11 mouse cellular contexts compared by ENCODE assay signal in the genomic region with DNA sequence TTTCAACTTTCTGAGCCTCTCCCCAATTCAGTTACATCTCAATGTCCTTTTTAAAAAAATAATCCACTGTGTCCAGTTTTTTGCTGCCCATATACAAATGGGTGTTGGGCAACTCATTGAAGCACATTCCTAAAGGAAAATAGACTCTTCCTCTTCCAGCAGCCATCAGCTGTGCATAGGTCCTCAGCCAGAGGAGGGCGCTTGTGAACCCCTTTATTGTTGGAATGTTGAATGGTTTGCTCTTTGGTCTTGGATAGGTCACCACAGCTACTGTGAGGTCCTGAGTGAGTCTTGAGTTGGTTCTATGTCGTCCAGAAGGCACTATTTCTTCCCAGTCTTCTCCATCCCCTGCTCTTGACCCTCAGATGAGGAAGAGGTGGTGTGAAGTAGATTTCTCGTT. TPM values are rescaled to one million over a fixed set of nuclear protein-coding genes. Genes with fewer than 3 reads are reported as not detected.
DNase-seq lines count a peak whose midpoint lies in the region; ATAC-seq and TF ChIP-seq lines count a peak whose summit lies in the region.
"Had no signal": no experiment of that assay in that cellular context is flagged by ENCODE, and none has a peak within 500 bp of the region (broad histone marks: within the 10 kb centered on the region; RNA-seq: fewer than 3 reads in every experiment).

No protein-coding gene starts in this region.

- H3K4me3 ChIP-seq in kidney, embryonic 15.5 days (replicated peaks) = no peak overlapping the region
- H3K4me3 ChIP-seq: embryonic facial prominence, embryonic 13.5 days; hindbrain, embryonic 12.5 days had no signal

- peak; percentile 29 for DNase-seq in adrenal gland, postnatal 14 days
- no peak for DNase-seq in adrenal gland, adult 8-10 months
- DNase-seq in kidney, adult 8-10 months = peak; percentile 24 to 58
- DNase-seq in Patski (ENCODE audit: low read depth, low spot score) = no peak
- DNase-seq in kidney, postnatal 4 days = peak; percentile 44 to 57
- DNase-seq in frontal cortex, postnatal 25 days (ENCODE audit: low spot score in 2 of 2) = no peak
- no peak for DNase-seq in urinary bladder, postnatal 4 days (ENCODE audit: low spot score in 2 of 2)

- no peaks in the 10 kb centered on the region for H3K4me1 ChIP-seq in kidney, embryonic 15.5 days
- H3K4me1 ChIP-seq: embryonic facial prominence, embryonic 13.5 days; hindbrain, embryonic 12.5 days had no signal

- ATAC-seq in kidney, embryonic 15.5 days (replicated peaks; ENCODE audit: low FRiP score) = no peak
- ATAC-seq in Patski = peak; percentile 51

- peaks cover 7% of the 10 kb centered on the region for H3K36me3 ChIP-seq in kidney, embryonic 15.5 days
- H3K36me3 ChIP-seq: embryonic facial prominence, embryonic 13.5 days; hindbrain, embryonic 12.5 days had no signal

- no peaks in the 10 kb centered on the region for H3K9me3 ChIP-seq in kidney, embryonic 15.5 days (replicated peaks)
- H3K9me3 ChIP-seq: embryonic facial prominence, embryonic 13.5 days; hindbrain, embryonic 12.5 days had no signal

- in situ Hi-C loops in Patski (cut with MboI; ENCODE audit: low pct_unique_long_range_greater_than_20kb) = no loop called here

- H3K4me2 ChIP-seq in kidney, embryonic 15.5 days = no peak overlapping the region
- H3K4me2 ChIP-seq: embryonic facial prominence, embryonic 13.5 days; hindbrain, embryonic 12.5 days; midbrain, embryonic 11.5 days had no signal

- no peak overlapping the region for H3K9ac ChIP-seq in kidney, embryonic 15.5 days
- H3K9ac ChIP-seq: embryonic facial prominence, embryonic 13.5 days; hindbrain, embryonic 12.5 days had no signal

- TF ChIP-seq CTCF in Patski (IDR thresholded peaks at IDR 0.05) = peak; percentile 70

- CTCF ChIA-PET in Patski (lab: Charles Lee) = interaction anchor here (1.6 to 2.0 kb wide), 3 partner anchors 9 to 30 kb away, joined by 3 to 10 read pairs (median 5); no protein-coding TSS in a partner anchor

- no peaks in the 10 kb centered on the region for H3K27me3 ChIP-seq in kidney, embryonic 15.5 days
- no peaks in the 10 kb centered on the region for H3K27me3 ChIP-seq in Patski
- H3K27me3 ChIP-seq: embryonic facial prominence, embryonic 13.5 days; hindbrain, embryonic 12.5 days had no signal

- 83% methylated on average over 3 of the region's 3 CpGs for WGBS in kidney, embryonic 15.5 days

- POLR2A ChIA-PET in Patski (lab: Charles Lee) = no interaction called here

- no peak overlapping the region for H3K27ac ChIP-seq in kidney, embryonic 15.5 days
- H3K27ac ChIP-seq: embryonic facial prominence, embryonic 13.5 days; hindbrain, embryonic 12.5 days had no signal

RNA-seq across cellular contexts. Expression of a gene that starts 54.2 kb away (rescaled TPM):
- 102 and 110 TPM in 2 replicates for total RNA-seq in adrenal gland, postnatal 14 days (2021)
- total RNA-seq in adrenal gland, adult 8-10 months (2022) = 100 to 1,000 TPM in 2 of 4 experiments, 10 to 100 TPM in 2; 87.1 to 151 (median 115) TPM
- polyA plus RNA-seq in kidney, embryonic 15.5 days (2015; fragmentation: Nextera tagmentation; extraction: Ambion mirVana) = 73.7 and 77.6 TPM in 2 replicates
- polyA plus RNA-seq in Patski (2021) = 62.2 TPM

Comparison
In these comparisons a context has a peak if more than half of its experiments do, and no peak if none do; other contexts are left out.
1. DNase-seq: peak in adrenal gland, postnatal 14 days (single experiment), kidney, adult 8-10 months (2 of 2) and kidney, postnatal 4 days (2 of 2); none in adrenal gland, adult 8-10 months (single experiment), Patski (single experiment), frontal cortex, postnatal 25 days (0 of 2) and urinary bladder, postnatal 4 days (0 of 2).